In genomic region chr6:11940895-11941294, GRCm38 (mm10) we compare ENCODE assay signal across 20 mouse cellular contexts. TPM values are rescaled to one million over a fixed set of nuclear protein-coding genes. Genes with fewer than 3 reads are reported as not detected.
DNase-seq lines count a peak whose midpoint lies in the region; ATAC-seq and TF ChIP-seq lines count a peak whose summit lies in the region.
"Had no signal": no experiment of that assay in that cellular context is flagged by ENCODE, and none has a peak within 500 bp of the region (broad histone marks: within the 10 kb centered on the region; RNA-seq: fewer than 3 reads in every experiment).

No protein-coding gene starts in this region.

- no peak overlapping the region for H3K4me3 ChIP-seq in G1E (ENCODE audit: low read depth, low read length)
- no peak overlapping the region for H3K4me3 ChIP-seq in liver, embryonic 12.5 days
- H3K4me3 ChIP-seq in liver, embryonic 16.5 days (ENCODE audit: low read depth, low read length) = no peak overlapping the region
- H3K4me3 ChIP-seq in intestine, postnatal 0 days (ENCODE audit: low read depth, low read length) = no peak overlapping the region
- no peak overlapping the region for H3K4me3 ChIP-seq in hindbrain, embryonic 14.5 days (replicated peaks; ENCODE audit: low read length)
- H3K4me3 ChIP-seq: embryonic facial prominence, embryonic 10.5 days; erythroblast, embryonic 14.5 days; forebrain, embryonic 15.5 days; heart, embryonic 10.5 days; hindbrain, embryonic 15.5 days had no signal

- peaks cover 49% of the 10 kb centered on the region for H3K36me3 ChIP-seq in G1E (replicated peaks)
- H3K36me3 ChIP-seq in liver, embryonic 12.5 days = peaks cover 36% of the 10 kb centered on the region
- no peaks in the 10 kb centered on the region for H3K36me3 ChIP-seq in liver, embryonic 16.5 days (ENCODE audit: control insufficient read depth, insufficient read depth)
- H3K36me3 ChIP-seq in intestine, postnatal 0 days (ENCODE audit: control insufficient read depth, insufficient read depth) = peaks cover 12% of the 10 kb centered on the region
- peaks cover 33% of the 10 kb centered on the region for H3K36me3 ChIP-seq in hindbrain, embryonic 14.5 days (replicated peaks; ENCODE audit: control insufficient read depth, insufficient read depth)

- no peak for DNase-seq in G1E (ENCODE audit: low spot score)
- peak; percentile 36 for DNase-seq in c-Kit-positive CD71-positive TER-119-positive erythroid progenitor cells, embryonic 14.5 days (ENCODE audit: low spot score)
- DNase-seq in layer of hippocampus, postnatal 10 days (ENCODE audit: low spot score in 2 of 2) = no peak
- no peak for DNase-seq in left cerebral cortex, postnatal 14 days (ENCODE audit: low spot score in 2 of 2)
- DNase-seq in hindbrain, embryonic 14.5 days (ENCODE audit: low spot score) = no peak
- DNase-seq: adrenal gland, adult 8-10 months; adrenal gland, postnatal 36 days; cerebellum, adult 11 months; cerebellum, adult 9-10 months; cerebellum, postnatal 36 days; heart, adult 18-20 months; heart, postnatal 10 days had no signal

- H3K4me1 ChIP-seq in G1E (ENCODE audit: insufficient read depth, low read depth, low read length) = peaks cover 29% of the 10 kb centered on the region
- H3K4me1 ChIP-seq in liver, embryonic 12.5 days = peaks cover 48% of the 10 kb centered on the region
- H3K4me1 ChIP-seq in liver, embryonic 16.5 days (ENCODE audit: control insufficient read depth, low read depth, low read length) = no peaks in the 10 kb centered on the region; the same call in 1 of the 2 replicates
- H3K4me1 ChIP-seq in intestine, postnatal 0 days (replicated peaks; ENCODE audit: control insufficient read depth, insufficient read depth, low read length) = no peaks in the 10 kb centered on the region
- no peaks in the 10 kb centered on the region for H3K4me1 ChIP-seq in hindbrain, embryonic 14.5 days (replicated peaks; ENCODE audit: control insufficient read depth, insufficient read depth, low read length)
- H3K4me1 ChIP-seq: embryonic facial prominence, embryonic 10.5 days; forebrain, embryonic 15.5 days; heart, embryonic 10.5 days; hindbrain, embryonic 15.5 days had no signal

- peak; percentile 84 for ATAC-seq in G1E (ENCODE audit: extremely low read depth, insufficient number of reproducible peaks, low FRiP score, poor library complexity, severe bottlenecking)
- peak; percentile 88 for ATAC-seq in liver, embryonic 12.5 days
- ATAC-seq in liver, embryonic 16.5 days (ENCODE audit: low read depth) = peak; percentile 77
- no peak for ATAC-seq in intestine, postnatal 0 days
- no peak for ATAC-seq in hindbrain, embryonic 14.5 days (ENCODE audit: low FRiP score)
- ATAC-seq: forebrain, embryonic 15.5 days had no signal

- intact Hi-C loops in left cerebral cortex, postnatal 14 days (cut with DNase I) = no loop called here

- peak overlapping the region; percentile 68 for H3K27ac ChIP-seq in liver, embryonic 12.5 days
- H3K27ac ChIP-seq in liver, embryonic 16.5 days (ENCODE audit: low read length) = no peak overlapping the region
- H3K27ac ChIP-seq in intestine, postnatal 0 days (ENCODE audit: low read depth, low read length) = no peak overlapping the region
- no peak overlapping the region for H3K27ac ChIP-seq in hindbrain, embryonic 14.5 days
- H3K27ac ChIP-seq: embryonic facial prominence, embryonic 10.5 days; forebrain, embryonic 15.5 days; heart, embryonic 10.5 days; hindbrain, embryonic 15.5 days had no signal

- peak overlapping the region; percentile 33 for H3K4me2 ChIP-seq in liver, embryonic 12.5 days
- H3K4me2 ChIP-seq in liver, embryonic 16.5 days (ENCODE audit: low read depth, low read length) = 0 out of 2 replicates have a peak overlapping the region, but pooled peaks have one; percentile 13
- H3K4me2 ChIP-seq in intestine, postnatal 0 days (replicated peaks; ENCODE audit: low read depth) = no peak overlapping the region
- no peak overlapping the region for H3K4me2 ChIP-seq in hindbrain, embryonic 14.5 days (replicated peaks)
- H3K4me2 ChIP-seq: forebrain, embryonic 15.5 days; hindbrain, embryonic 15.5 days had no signal

- H3K27me3 ChIP-seq in G1E (ENCODE audit: insufficient read depth, low read length) = no peaks in the 10 kb centered on the region
- H3K27me3 ChIP-seq in liver, embryonic 12.5 days (replicated peaks) = no peaks in the 10 kb centered on the region
- H3K27me3 ChIP-seq in liver, embryonic 16.5 days (ENCODE audit: control insufficient read depth, insufficient read depth, low read depth, low read length) = no peaks in the 10 kb centered on the region
- H3K27me3 ChIP-seq in intestine, postnatal 0 days (replicated peaks; ENCODE audit: control insufficient read depth, insufficient read depth, low read length) = no peaks in the 10 kb centered on the region
- H3K27me3 ChIP-seq in hindbrain, embryonic 14.5 days (ENCODE audit: control insufficient read depth, insufficient read depth, low read length) = no peaks in the 10 kb centered on the region
- H3K27me3 ChIP-seq: forebrain, embryonic 15.5 days; hindbrain, embryonic 15.5 days had no signal

- no peak for TF ChIP-seq CTCF in G1E (IDR thresholded peaks at IDR 0.05; ENCODE audit: low read depth, low read length)
- no peak for TF ChIP-seq CTCF in intestine, postnatal 0 days (IDR thresholded peaks at IDR 0.05; ENCODE audit: low read depth)

- no peaks in the 10 kb centered on the region for H3K9me3 ChIP-seq in G1E (replicated peaks)
- H3K9me3 ChIP-seq in liver, embryonic 12.5 days (replicated peaks) = no peaks in the 10 kb centered on the region
- H3K9me3 ChIP-seq in liver, embryonic 16.5 days (replicated peaks; ENCODE audit: control insufficient read depth, low read length) = no peaks in the 10 kb centered on the region
- H3K9me3 ChIP-seq in intestine, postnatal 0 days (ENCODE audit: control insufficient read depth) = no peaks in the 10 kb centered on the region
- no peaks in the 10 kb centered on the region for H3K9me3 ChIP-seq in hindbrain, embryonic 14.5 days (ENCODE audit: control insufficient read depth, low read length)
- H3K9me3 ChIP-seq: embryonic facial prominence, embryonic 10.5 days; forebrain, embryonic 15.5 days; heart, embryonic 10.5 days; hindbrain, embryonic 15.5 days had no signal

- H3K9ac ChIP-seq in liver, embryonic 12.5 days = no peak overlapping the region
- H3K9ac ChIP-seq in liver, embryonic 16.5 days (ENCODE audit: low read depth, low read length) = no peak overlapping the region
- H3K9ac ChIP-seq in intestine, postnatal 0 days (ENCODE audit: low read depth, low read length) = no peak overlapping the region
- H3K9ac ChIP-seq in hindbrain, embryonic 14.5 days = no peak overlapping the region
- H3K9ac ChIP-seq: forebrain, embryonic 15.5 days; hindbrain, embryonic 15.5 days had no signal

RNA-seq across cellular contexts. Expression of gene Phf14, which starts 33.3 kb away (rescaled TPM):
- total RNA-seq in G1E (2014; fragmentation: Nextera tagmentation) = 99.4 and 116 TPM in 2 replicates
- total RNA-seq in G1E (2017) = 61.9 and 81.4 TPM in 2 replicates
- polyA plus RNA-seq in G1E (2012) = 22.9 and 28.8 TPM in 2 replicates
- polyA plus RNA-seq in liver, embryonic 12.5 days (2016; fragmentation: Nextera tagmentation; extraction: Ambion mirVana) = 28.1 and 28.7 TPM in 2 replicates
- polyA plus RNA-seq in liver, embryonic 16.5 days (2015; fragmentation: Nextera tagmentation; extraction: Ambion mirVana) = 11.7 and 13.0 TPM in 2 replicates
- 43.0 and 54.0 TPM in 2 replicates for polyA plus RNA-seq in intestine, postnatal 0 days (2015; fragmentation: Nextera tagmentation; extraction: Ambion mirVana)
- total RNA-seq in layer of hippocampus, postnatal 10 days (2021) = 100 to 1,000 TPM; 150 to 158 TPM
- 100 to 1,000 TPM; 113 to 114 TPM for total RNA-seq in left cerebral cortex, postnatal 14 days (2021)
- polyA plus RNA-seq in hindbrain, embryonic 14.5 days (2014; fragmentation: Nextera tagmentation; extraction: Ambion mirVana) = 92.6 and 108 TPM in 2 replicates

RNA-seq across cellular contexts. Expression of gene Ndufa4, which starts 33.6 kb away (rescaled TPM):
- total RNA-seq in G1E (2014; fragmentation: Nextera tagmentation) (103 and 109 TPM in 2 replicates), G1E (2017) (314 and 347 TPM in 2 replicates)
- polyA plus RNA-seq in G1E (2012) = 13.7 and 23.9 TPM in 2 replicates
- polyA plus RNA-seq in liver, embryonic 12.5 days (2016; fragmentation: Nextera tagmentation; extraction: Ambion mirVana) = 553 and 579 TPM in 2 replicates
- polyA plus RNA-seq in liver, embryonic 16.5 days (2015; fragmentation: Nextera tagmentation; extraction: Ambion mirVana) = 494 and 536 TPM in 2 replicates
- polyA plus RNA-seq in intestine, postnatal 0 days (2015; fragmentation: Nextera tagmentation; extraction: Ambion mirVana) = 1,529 and 1,625 TPM in 2 replicates
- total RNA-seq in layer of hippocampus, postnatal 10 days (2021) = 100 to 1,000 TPM; 785 to 815 TPM
- 100 to 1,000 TPM; 873 to 899 TPM for total RNA-seq in left cerebral cortex, postnatal 14 days (2021)
- polyA plus RNA-seq in hindbrain, embryonic 14.5 days (2014; fragmentation: Nextera tagmentation; extraction: Ambion mirVana) = 1,185 and 1,426 TPM in 2 replicates

Comparison
In these comparisons a context has a peak if more than half of its experiments do, and no peak if none do; other contexts are left out.
1. ATAC-seq: peak in G1E (single experiment), liver, embryonic 12.5 days (single experiment) and liver, embryonic 16.5 days (single experiment); none in intestine, postnatal 0 days (single experiment) and hindbrain, embryonic 14.5 days (single experiment).
2. H3K4me2 ChIP-seq: peak in liver, embryonic 12.5 days (single experiment) and liver, embryonic 16.5 days (single experiment); none in intestine, postnatal 0 days (single experiment) and hindbrain, embryonic 14.5 days (single experiment).
3. RNA of gene Ndufa4, which starts 33.6 kb away (polyA plus RNA-seq): 1,529 to 1,625 TPM in intestine, postnatal 0 days, 1,185 to 1,426 TPM in hindbrain, embryonic 14.5 days, 553 to 579 TPM in liver, embryonic 12.5 days and 494 to 536 TPM in liver, embryonic 16.5 days; 13.7 to 23.9 TPM in G1E; every median in the first group is over 10 times any median in the second.